Mouse (Mus musculus) skeletal muscle tissue, adult 2 months (tissue): ENCODE data around the gene Gm20806.
"Not testable (repeated sequence)": the region's sequence is repeated elsewhere in the genome, so short reads cannot be mapped to it uniquely, and the experiment has no call there.

Experiments
- DNase-seq: peaks from one replicate; pipeline ENCODE4 v3.0.0-alpha.2; 2012; ENCODE audit warnings: low read depth, low spot score

Gm20806 gene

DNA sequence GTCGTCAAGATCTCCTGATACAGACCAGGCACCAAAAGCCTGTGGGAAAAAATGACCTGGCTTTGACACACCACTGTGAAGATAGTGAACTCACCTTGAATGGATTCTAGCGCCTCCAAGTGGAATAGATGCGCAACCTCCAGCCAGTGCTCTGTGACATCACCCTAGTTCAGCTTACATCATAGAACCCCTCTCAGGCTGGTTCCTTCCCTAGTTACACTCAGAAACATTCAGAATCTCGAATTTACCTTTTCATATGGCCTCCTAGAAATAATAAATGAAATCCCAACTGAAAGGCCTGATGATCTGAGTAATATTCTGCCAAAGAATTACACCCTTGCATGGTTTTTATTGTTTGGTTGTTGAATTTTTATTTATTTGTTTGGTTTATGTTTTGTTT lies at the start of gene Gm20806:
Gene Gm20806 (minus strand): TSS at position 101 of the 400 bp plus-strand sequence.
- DNase-seq: not testable (repeated sequence)
